8 mouse cellular contexts compared by ENCODE assay signal in genomic region chr7:88206914-88207710, GRCm38 (mm10).
DNase-seq lines count a peak whose midpoint lies in the region; ATAC-seq lines count a peak whose summit lies in the region.

No protein-coding gene starts in this region.

- no peak overlapping the region for H3K4me2 ChIP-seq in heart, embryonic 15.5 days
- H3K4me2 ChIP-seq in midbrain, embryonic 12.5 days (replicated peaks) = peak overlapping the region; percentile 13; the same call in 1 of the 2 replicates

- peak overlapping the region; percentile 37; the same call in 1 of the 2 replicates for H3K27ac ChIP-seq in heart, embryonic 15.5 days
- H3K27ac ChIP-seq in hindbrain, embryonic 10.5 days = peak overlapping the region; percentile 78
- no peak overlapping the region; the same call in 1 of the 2 replicates for H3K27ac ChIP-seq in midbrain, embryonic 12.5 days (replicated peaks)

- intact Hi-C loops in heart, postnatal 36 days (cut with DNase I) = no loop called here
- intact Hi-C loops in gastrocnemius, postnatal 14 days (cut with DNase I; ENCODE audit: low total_unique reads) = no loop called here

- DNase-seq in heart, postnatal 36 days = no peak
- DNase-seq in T-cell, adult 2 months (ENCODE audit: low spot score) = peak; percentile 43
- DNase-seq in hindbrain, embryonic 10.5 days (ENCODE audit: low spot score) = peak; percentile 50
- peak; percentile 20 for DNase-seq in thymus, postnatal 4 days
- no peak for DNase-seq in kidney, adult 11 months
- DNase-seq in gastrocnemius, postnatal 14 days = no peak

- H3K36me3 ChIP-seq in heart, embryonic 15.5 days = no peaks in the 10 kb centered on the region
- no peaks in the 10 kb centered on the region for H3K36me3 ChIP-seq in hindbrain, embryonic 10.5 days
- H3K36me3 ChIP-seq in midbrain, embryonic 12.5 days = no peaks in the 10 kb centered on the region

- 50% methylated on average over 10 of the region's 10 CpGs for WGBS in heart, embryonic 15.5 days
- 26% methylated on average over 10 of the region's 10 CpGs for WGBS in hindbrain, embryonic 10.5 days
- WGBS in midbrain, embryonic 12.5 days = 12% methylated on average over 10 of the region's 10 CpGs

- ATAC-seq in heart, embryonic 15.5 days (replicated peaks; ENCODE audit: insufficient number of reproducible peaks, insufficient read depth, low FRiP score, low read depth) = no peak
- peak; percentile 86 for ATAC-seq in midbrain, embryonic 12.5 days (ENCODE audit: low FRiP score, low read depth)

- H3K4me3 ChIP-seq in heart, embryonic 15.5 days = no peak overlapping the region
- no peak overlapping the region for H3K4me3 ChIP-seq in hindbrain, embryonic 10.5 days
- H3K4me3 ChIP-seq in midbrain, embryonic 12.5 days = no peak overlapping the region

- no peaks in the 10 kb centered on the region for H3K9me3 ChIP-seq in heart, embryonic 15.5 days (replicated peaks)
- no peaks in the 10 kb centered on the region for H3K9me3 ChIP-seq in hindbrain, embryonic 10.5 days
- H3K9me3 ChIP-seq in midbrain, embryonic 12.5 days = no peaks in the 10 kb centered on the region

- H3K9ac ChIP-seq in heart, embryonic 15.5 days = no peak overlapping the region
- H3K9ac ChIP-seq in midbrain, embryonic 12.5 days (replicated peaks) = no peak overlapping the region

- H3K27me3 ChIP-seq in heart, embryonic 15.5 days = no peaks in the 10 kb centered on the region
- H3K27me3 ChIP-seq in hindbrain, embryonic 10.5 days (ENCODE audit: insufficient read depth, poor library complexity, severe bottlenecking) = no peaks in the 10 kb centered on the region
- H3K27me3 ChIP-seq in midbrain, embryonic 12.5 days = no peaks in the 10 kb centered on the region

- no peaks in the 10 kb centered on the region for H3K4me1 ChIP-seq in heart, embryonic 15.5 days (replicated peaks)
- peaks cover 17% of the 10 kb centered on the region; the same call in 1 of the 2 replicates for H3K4me1 ChIP-seq in hindbrain, embryonic 10.5 days (replicated peaks)
- peaks cover 10% of the 10 kb centered on the region for H3K4me1 ChIP-seq in midbrain, embryonic 12.5 days

Comparison
In these comparisons a context has a peak if more than half of its experiments do, and no peak if none do; other contexts are left out.
1. DNase-seq: peak in T-cell, adult 2 months (single experiment), hindbrain, embryonic 10.5 days (single experiment) and thymus, postnatal 4 days (single experiment); none in heart, postnatal 36 days (0 of 2), kidney, adult 11 months (single experiment) and gastrocnemius, postnatal 14 days (single experiment).